Mouse (Mus musculus): Measurements from ENCODE around the gene Ankrd27.

The Ankrd27 gene

GRCm38 (mm10) chr7:35640072-35640471, 54.0 kb downstream of the Ankrd27 start:
- no peak for DNase-seq (ENCODE audit: low spot score in 2 of 2)

DNA sequence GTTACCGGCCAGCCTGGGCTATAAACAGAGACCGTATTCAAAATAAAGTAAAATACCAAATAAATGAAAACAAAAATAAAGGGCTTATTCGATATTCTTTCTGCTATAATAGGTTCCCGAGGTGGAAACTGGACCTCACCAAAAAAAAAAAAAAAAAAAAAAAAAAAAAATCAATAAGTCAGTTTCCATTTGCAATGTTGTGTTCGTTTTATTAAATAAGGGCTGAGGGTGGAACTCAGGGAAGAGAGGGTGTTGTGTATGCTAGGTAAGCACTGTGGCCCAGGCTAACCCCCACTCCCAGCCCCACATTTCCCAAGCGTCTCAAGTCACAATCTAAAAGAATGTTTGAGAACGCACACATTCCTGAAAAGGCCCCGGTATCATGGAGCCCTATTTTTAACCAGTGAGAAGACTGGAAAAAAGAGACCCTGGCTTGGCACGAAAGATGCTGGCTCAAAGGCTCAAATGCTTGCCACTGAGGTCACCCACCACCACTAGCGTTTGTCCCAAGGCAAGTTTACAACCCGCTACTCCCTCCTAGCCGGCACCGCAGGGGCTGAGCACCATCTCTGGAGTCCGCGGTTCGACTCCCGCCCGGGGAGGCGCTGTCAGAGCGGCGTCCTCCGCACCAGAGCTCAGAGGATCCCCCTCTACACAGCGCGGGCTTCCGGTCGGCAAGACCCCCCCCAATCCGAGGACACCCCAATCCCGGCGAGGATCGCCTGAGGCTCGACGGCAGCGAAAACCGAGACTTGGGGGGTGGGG, 60.5 kb downstream of the Ankrd27 start:
- DNase-seq (ENCODE audit: low spot score in 2 of 2), result no peak

DNA sequence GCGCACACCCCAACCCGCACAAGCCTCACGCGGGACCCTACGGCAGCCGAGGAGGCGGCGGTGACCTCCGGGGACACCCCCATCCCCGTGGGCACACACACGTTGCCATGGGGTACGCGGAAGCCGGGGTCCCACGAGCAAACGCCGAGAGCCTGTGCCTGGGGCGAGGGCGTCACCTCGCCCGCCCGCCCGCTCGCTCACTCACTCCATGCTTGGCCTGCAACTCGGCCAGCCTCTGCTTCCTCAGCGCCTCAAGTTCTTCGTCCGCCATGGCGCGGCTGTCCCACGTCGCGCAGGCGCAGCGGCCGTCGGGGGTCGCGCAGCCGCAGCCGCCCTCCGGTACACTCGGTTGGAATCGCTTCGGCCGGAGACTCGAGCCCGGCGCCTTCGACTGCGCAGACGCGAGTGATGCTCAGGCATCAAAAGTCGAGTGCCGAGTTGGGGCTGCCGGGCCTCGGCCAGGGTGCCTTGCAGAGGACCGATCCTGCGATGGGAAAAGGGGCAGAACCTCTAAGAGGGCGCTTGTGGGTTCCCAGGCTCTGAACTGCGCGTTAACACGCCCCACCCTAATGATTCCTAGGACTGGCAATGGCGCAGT, 61.2 kb downstream of the Ankrd27 start, which contains the start of gene Pdcd5:
Gene Pdcd5 (minus strand): TSS at position 421 of the 598 bp plus-strand sequence.
- peak; percentile 97 to 98 for DNase-seq (ENCODE audit: low spot score in 2 of 2)

GRCm38 (mm10) chr7:35648239-35649069, 62.4 kb downstream of the Ankrd27 start:
- DNase-seq (ENCODE audit: low spot score in 2 of 2), result no peak

DNA sequence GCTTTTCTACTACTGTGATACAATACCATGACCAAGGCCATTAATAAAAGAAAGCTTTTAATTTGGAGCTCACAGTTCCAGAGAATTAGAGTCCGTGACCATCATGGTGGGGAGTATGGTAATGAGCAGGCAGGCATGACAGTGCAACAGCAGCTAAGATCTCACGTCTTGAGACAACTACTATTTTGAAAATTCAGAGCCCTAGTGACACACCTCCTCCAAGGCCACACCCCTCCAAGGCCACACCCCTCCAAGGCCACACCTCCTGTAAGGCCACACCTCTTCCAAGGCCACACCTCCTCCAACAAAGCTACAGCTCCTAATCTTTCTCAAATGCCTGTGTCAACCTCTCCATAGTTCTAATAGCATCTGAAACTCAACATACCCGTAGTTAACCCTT, 63.0 kb downstream of the Ankrd27 start:
- DNase-seq (ENCODE audit: low spot score in 2 of 2), result no peak

- peak; percentile 28 to 33 for DNase-seq (ENCODE audit: low spot score in 2 of 2)
Observed at GRCm38 (mm10) chr7:35650716-35651410, 64.8 kb downstream of the Ankrd27 start.

DNA sequence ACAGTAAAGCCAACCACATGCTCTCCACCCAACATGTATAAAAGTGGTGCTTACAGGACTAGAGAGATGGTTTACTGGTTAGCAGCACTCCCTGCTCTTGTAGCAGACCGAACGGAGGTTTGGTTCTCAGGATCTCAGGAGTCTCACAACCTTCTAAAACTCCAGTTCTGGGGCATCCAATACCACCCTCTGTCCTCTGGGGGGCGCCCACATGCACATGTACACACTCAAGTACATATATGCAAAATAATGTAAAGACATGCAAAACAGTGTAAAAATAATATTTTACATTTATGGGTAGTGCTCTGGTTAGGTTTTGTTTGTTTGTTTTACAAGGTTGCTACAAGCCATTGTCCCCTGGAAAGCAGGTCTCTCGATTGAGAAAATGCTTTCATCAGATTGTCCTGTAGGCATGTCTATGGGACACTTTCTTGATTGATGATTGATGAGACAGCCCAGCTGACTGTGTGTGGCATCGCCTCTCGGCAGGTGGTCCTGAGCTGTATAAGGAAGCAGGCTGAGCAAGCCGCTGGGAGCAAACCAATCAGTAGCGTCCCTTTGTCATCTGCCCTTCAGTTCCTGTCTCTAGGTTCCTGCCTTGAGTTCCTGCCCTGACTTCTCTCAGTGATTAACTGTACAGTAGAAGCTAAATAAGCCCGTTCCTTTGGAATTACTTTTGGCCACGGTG, 65.7 kb downstream of the Ankrd27 start:
- DNase-seq (ENCODE audit: low spot score in 2 of 2), result no peak

DNA sequence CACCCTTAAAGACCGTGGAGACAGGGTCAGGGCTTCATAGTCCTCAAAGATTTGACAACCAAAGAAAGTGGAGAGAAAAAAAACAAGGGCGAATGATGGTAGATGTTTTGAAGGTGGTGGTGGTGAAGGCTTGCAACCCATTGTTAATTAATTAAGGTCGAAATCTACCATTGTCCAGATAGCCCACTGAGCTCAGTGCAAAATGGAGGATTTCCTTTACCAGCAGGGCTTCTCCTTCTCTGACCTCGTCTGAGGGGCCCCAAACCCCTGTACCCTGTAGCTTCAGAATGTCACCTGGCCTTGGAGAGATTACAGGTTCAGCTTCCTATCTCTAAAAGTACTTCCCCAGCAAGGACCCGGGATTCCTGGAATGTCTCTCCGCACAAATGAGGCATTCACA, 71.8 kb downstream of the Ankrd27 start:
- DNase-seq (ENCODE audit: low spot score in 2 of 2), result no peak

GRCm38 (mm10) chr7:35659173-35659572, 73.1 kb downstream of the Ankrd27 start:
- no peak for DNase-seq (ENCODE audit: low spot score in 2 of 2)

- no peak for DNase-seq (ENCODE audit: low spot score in 2 of 2)
Observed at GRCm38 (mm10) chr7:35663790-35664376, 77.8 kb downstream of the Ankrd27 start.

GRCm38 (mm10) chr7:35668066-35669041, 82.3 kb downstream of the Ankrd27 start:
- no peak for DNase-seq (ENCODE audit: low spot score in 2 of 2)

GRCm38 (mm10) chr7:35678976-35679375, 92.9 kb downstream of the Ankrd27 start:
- DNase-seq (ENCODE audit: low spot score in 2 of 2), result no peak

- no peak for DNase-seq (ENCODE audit: low spot score in 2 of 2)
Observed at GRCm38 (mm10) chr7:35681559-35681958, 95.5 kb downstream of the Ankrd27 start.

DNA sequence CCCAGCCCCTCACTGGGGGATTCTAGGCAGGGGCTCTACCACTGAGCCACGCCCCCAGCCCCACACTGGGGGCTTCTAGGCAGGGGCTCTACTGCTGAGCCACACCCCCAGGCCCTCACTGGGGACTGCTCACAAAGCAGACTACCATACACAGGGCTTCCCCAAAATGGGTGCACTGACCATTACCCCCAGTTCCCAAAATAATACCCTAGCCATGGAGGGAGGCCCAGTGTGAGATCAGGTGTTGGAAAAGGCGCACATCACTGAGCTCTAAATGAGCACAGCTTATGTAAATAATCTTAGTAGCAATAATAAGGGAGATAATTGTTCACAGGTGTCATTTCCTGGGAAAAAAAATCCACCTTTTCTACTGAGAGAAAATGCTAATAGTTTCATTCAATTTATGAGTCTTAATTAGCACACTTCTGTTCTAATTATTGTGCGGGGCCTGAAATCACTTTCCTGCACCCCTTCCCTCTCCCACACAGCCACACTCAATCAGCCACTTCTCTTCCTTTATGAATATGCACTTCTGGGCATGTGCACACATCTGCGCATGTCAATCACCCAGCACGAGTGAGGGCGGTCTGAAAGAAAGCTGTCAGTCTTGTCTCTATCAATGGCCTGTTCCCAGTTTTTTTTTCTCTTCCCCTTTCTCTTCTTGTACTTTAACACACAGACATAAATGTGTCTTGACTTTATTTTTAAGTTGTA, 97.5 kb downstream of the Ankrd27 start:
- DNase-seq (ENCODE audit: low spot score in 2 of 2), result no peak

DNA sequence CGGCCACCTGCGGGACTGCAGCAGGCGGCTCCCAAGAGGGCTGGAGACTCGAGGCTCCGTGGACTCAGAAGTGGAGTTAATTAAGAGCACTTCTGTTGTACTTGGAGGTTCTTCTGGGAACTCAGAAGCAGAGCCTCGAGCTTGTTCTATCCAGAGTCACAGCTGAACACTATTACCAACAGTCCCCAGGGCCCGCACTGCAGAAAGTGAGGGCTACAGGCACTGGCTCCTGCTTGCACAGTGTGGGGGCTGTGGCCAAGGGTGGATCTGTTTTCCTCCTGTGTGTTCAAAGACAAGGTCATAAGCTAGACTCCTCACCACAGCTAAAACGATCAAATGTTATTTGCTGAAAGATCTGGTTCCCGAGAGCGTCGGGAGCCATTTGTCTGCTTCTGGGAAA, 100.2 kb downstream of the Ankrd27 start:
- no peak for DNase-seq (ENCODE audit: low spot score in 2 of 2)

DNA sequence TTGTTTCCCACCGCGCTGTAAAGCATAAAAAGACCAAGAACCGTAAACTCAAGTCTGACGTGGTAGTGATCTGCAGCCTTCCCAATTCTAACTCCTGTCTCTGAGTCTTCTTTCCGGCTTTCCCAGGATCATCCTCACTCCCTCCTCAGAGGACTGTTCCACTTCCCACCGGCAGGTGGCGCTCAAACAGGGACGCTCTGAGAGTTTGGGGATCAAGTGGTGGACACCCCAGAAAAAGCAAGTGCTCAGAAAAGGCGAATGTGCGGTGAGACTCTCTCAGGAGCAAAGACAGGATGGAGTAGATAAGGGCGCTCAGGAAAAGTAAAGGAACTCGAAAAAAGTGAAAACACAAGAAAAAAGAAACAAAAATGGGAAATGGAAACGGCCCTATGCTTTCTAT, 100.7 kb downstream of the Ankrd27 start:
- DNase-seq (ENCODE audit: low spot score in 2 of 2), result peak in 1 of 2 experiments; percentile 39

DNA sequence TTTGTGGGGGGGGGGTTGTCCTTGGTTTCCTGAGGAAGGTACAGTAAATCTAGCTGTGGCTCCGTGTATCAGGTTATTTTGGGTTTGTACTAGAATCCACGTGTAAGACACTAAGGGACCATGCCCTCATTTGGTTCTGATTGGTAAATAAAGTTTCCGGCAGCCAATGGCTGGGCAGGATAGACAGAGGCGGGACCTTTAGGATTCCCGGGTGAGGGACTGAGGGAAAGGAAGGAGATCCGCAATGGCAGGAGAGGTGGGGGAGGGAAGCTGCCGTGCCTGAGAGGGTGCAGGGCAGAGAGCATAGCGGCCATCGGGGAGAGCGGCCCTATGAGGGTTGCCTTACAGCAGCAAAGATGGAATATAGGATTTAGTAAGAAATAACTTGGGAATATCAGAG, 101.2 kb downstream of the Ankrd27 start:
- no peak for DNase-seq (ENCODE audit: low spot score in 2 of 2)

- DNase-seq (ENCODE audit: low spot score in 2 of 2), result no peak
Observed at GRCm38 (mm10) chr7:35688276-35688675, 102.2 kb downstream of the Ankrd27 start.
